ENCODE assay signal across 21 mouse cellular contexts in genomic region chr11:71424879-71425278, GRCm38 (mm10).
DNase-seq lines count a peak whose midpoint lies in the region; ATAC-seq and TF ChIP-seq lines count a peak whose summit lies in the region.
"Had no signal": no experiment of that assay in that cellular context is flagged by ENCODE, and none has a peak within 500 bp of the region (broad histone marks: within the 10 kb centered on the region; RNA-seq: fewer than 3 reads in every experiment).

No protein-coding gene starts in this region.

- no peaks in the 10 kb centered on the region for H3K36me3 ChIP-seq in midbrain, postnatal 0 days (ENCODE audit: insufficient read depth, low read length)
- H3K36me3 ChIP-seq in midbrain, embryonic 14.5 days (ENCODE audit: control insufficient read depth, insufficient read depth, low read length) = no peaks in the 10 kb centered on the region
- H3K36me3 ChIP-seq: embryonic facial prominence, embryonic 12.5 days; forebrain, embryonic 12.5 days; heart, embryonic 15.5 days; hindbrain, embryonic 13.5 days had no signal

- H3K4me1 ChIP-seq in midbrain, postnatal 0 days (ENCODE audit: insufficient read depth, low read length) = no peaks in the 10 kb centered on the region
- no peaks in the 10 kb centered on the region for H3K4me1 ChIP-seq in midbrain, embryonic 14.5 days (ENCODE audit: control insufficient read depth, insufficient read depth, low read length)
- H3K4me1 ChIP-seq: embryonic facial prominence, embryonic 12.5 days; heart, embryonic 15.5 days had no signal

- no peak overlapping the region for H3K9ac ChIP-seq in midbrain, postnatal 0 days (replicated peaks; ENCODE audit: low read length, poor library complexity, severe bottlenecking)
- H3K9ac ChIP-seq in midbrain, embryonic 14.5 days (replicated peaks; ENCODE audit: low read length) = no peak overlapping the region
- H3K9ac ChIP-seq: embryonic facial prominence, embryonic 12.5 days; forebrain, embryonic 12.5 days; forebrain, postnatal 0 days; heart, embryonic 15.5 days; hindbrain, embryonic 13.5 days had no signal

- DNase-seq in cerebellum, adult 9-11 months = peak; percentile 26
- DNase-seq in cerebellum, adult 18-20 months = no peak
- DNase-seq in layer of hippocampus, adult 2 months (ENCODE audit: low spot score in 2 of 2) = no peak
- no peak for DNase-seq in layer of hippocampus, postnatal 14 days (ENCODE audit: low spot score in 2 of 2)
- DNase-seq in midbrain, postnatal 0 days (ENCODE audit: low spot score) = peak; percentile 31
- no peak for DNase-seq in midbrain, embryonic 14.5 days
- no peak for DNase-seq in adrenal gland, postnatal 25 days
- DNase-seq: adrenal gland, postnatal 14 days; cerebellum, adult 9-10 months; forebrain, postnatal 0 days; gastrocnemius, postnatal 14 days; heart, adult 2 months; heart, postnatal 14 days had no signal

- 57% methylated on average over 5 of the region's 5 CpGs for WGBS in midbrain, postnatal 0 days
- WGBS in midbrain, embryonic 14.5 days = 67% methylated on average over 5 of the region's 5 CpGs

- H3K27ac ChIP-seq in layer of hippocampus, adult 2 months = peak overlapping the region; percentile 54; the same call in 1 of the 2 replicates
- H3K27ac ChIP-seq in midbrain, postnatal 0 days (ENCODE audit: low read depth, low read length) = no peak overlapping the region
- H3K27ac ChIP-seq in midbrain, embryonic 14.5 days (replicated peaks; ENCODE audit: low read depth, low read length) = no peak overlapping the region
- H3K27ac ChIP-seq: embryonic facial prominence, embryonic 12.5 days; forebrain, embryonic 12.5 days; heart, adult 2 months; heart, embryonic 15.5 days; hindbrain, embryonic 13.5 days; hindbrain, postnatal 0 days had no signal

- no peak overlapping the region for H3K4me3 ChIP-seq in layer of hippocampus, adult 2 months
- H3K4me3 ChIP-seq in midbrain, postnatal 0 days (ENCODE audit: low read depth, low read length) = no peak overlapping the region
- H3K4me3 ChIP-seq in midbrain, embryonic 14.5 days (replicated peaks; ENCODE audit: low read depth, low read length) = no peak overlapping the region
- H3K4me3 ChIP-seq: embryonic facial prominence, embryonic 12.5 days; forebrain, embryonic 12.5 days; heart, adult 2 months; heart, embryonic 15.5 days; hindbrain, embryonic 13.5 days had no signal

- H3K4me2 ChIP-seq in midbrain, postnatal 0 days (ENCODE audit: low read depth, low read length, poor library complexity, severe bottlenecking) = no peak overlapping the region
- no peak overlapping the region for H3K4me2 ChIP-seq in midbrain, embryonic 14.5 days (ENCODE audit: low read length)
- H3K4me2 ChIP-seq: embryonic facial prominence, embryonic 12.5 days; forebrain, embryonic 12.5 days; heart, embryonic 11.5 days; heart, embryonic 15.5 days; hindbrain, embryonic 13.5 days had no signal

- H3K9me3 ChIP-seq in midbrain, postnatal 0 days (ENCODE audit: low read length) = no peaks in the 10 kb centered on the region
- no peaks in the 10 kb centered on the region for H3K9me3 ChIP-seq in midbrain, embryonic 14.5 days (ENCODE audit: control insufficient read depth, low read length)
- H3K9me3 ChIP-seq: embryonic facial prominence, embryonic 12.5 days; forebrain, embryonic 12.5 days; heart, embryonic 15.5 days; hindbrain, embryonic 13.5 days had no signal

- ATAC-seq in midbrain, postnatal 0 days (ENCODE audit: low FRiP score) = no peak
- ATAC-seq in midbrain, embryonic 14.5 days (ENCODE audit: low FRiP score, low TSS enrichment) = no peak
- ATAC-seq: activated CD4-positive, CD25-positive, alpha-beta regulatory T cell, adult 4 months; forebrain, postnatal 0 days; hindbrain, postnatal 0 days; Patski had no signal

- H3K27me3 ChIP-seq in midbrain, postnatal 0 days (ENCODE audit: insufficient read depth, low read length) = no peaks in the 10 kb centered on the region
- no peaks in the 10 kb centered on the region for H3K27me3 ChIP-seq in midbrain, embryonic 14.5 days (ENCODE audit: control insufficient read depth, insufficient read depth, low read length)
- H3K27me3 ChIP-seq: embryonic facial prominence, embryonic 12.5 days; forebrain, embryonic 12.5 days; heart, embryonic 15.5 days; hindbrain, embryonic 13.5 days; Patski had no signal

- TF ChIP-seq CTCF in layer of hippocampus, adult 2 months (conservative IDR thresholded peaks at IDR 0.05) = no peak
- no peak for TF ChIP-seq CTCF in midbrain, postnatal 0 days (IDR thresholded peaks at IDR 0.05)

Comparison
In these comparisons a context has a peak if more than half of its experiments do, and no peak if none do; other contexts are left out.
1. DNase-seq: peak in cerebellum, adult 9-11 months (single experiment) and midbrain, postnatal 0 days (single experiment); none in cerebellum, adult 18-20 months (0 of 2), layer of hippocampus, adult 2 months (0 of 2), layer of hippocampus, postnatal 14 days (0 of 2), midbrain, embryonic 14.5 days (single experiment) and adrenal gland, postnatal 25 days (single experiment).